Mouse (Mus musculus) central nervous system, embryonic 11.5 days (tissue): Measurements from ENCODE around the gene Rnf126. TPM values are rescaled to one million over a fixed set of nuclear protein-coding genes. Genes with fewer than 3 reads are reported as not detected.

Experiments
- polyA plus RNA-seq: library from polyadenylated mRNA; depleted of rRNA; stranded (reverse); fragments of >200 nt; gene quantifications from 2 replicates; pipeline ENCODE4 v1.2.3, GENCODE M21; 2012; rRNA removed

The Rnf126 gene
- polyA plus RNA-seq: 122 and 132 TPM in 2 replicates

DNA sequence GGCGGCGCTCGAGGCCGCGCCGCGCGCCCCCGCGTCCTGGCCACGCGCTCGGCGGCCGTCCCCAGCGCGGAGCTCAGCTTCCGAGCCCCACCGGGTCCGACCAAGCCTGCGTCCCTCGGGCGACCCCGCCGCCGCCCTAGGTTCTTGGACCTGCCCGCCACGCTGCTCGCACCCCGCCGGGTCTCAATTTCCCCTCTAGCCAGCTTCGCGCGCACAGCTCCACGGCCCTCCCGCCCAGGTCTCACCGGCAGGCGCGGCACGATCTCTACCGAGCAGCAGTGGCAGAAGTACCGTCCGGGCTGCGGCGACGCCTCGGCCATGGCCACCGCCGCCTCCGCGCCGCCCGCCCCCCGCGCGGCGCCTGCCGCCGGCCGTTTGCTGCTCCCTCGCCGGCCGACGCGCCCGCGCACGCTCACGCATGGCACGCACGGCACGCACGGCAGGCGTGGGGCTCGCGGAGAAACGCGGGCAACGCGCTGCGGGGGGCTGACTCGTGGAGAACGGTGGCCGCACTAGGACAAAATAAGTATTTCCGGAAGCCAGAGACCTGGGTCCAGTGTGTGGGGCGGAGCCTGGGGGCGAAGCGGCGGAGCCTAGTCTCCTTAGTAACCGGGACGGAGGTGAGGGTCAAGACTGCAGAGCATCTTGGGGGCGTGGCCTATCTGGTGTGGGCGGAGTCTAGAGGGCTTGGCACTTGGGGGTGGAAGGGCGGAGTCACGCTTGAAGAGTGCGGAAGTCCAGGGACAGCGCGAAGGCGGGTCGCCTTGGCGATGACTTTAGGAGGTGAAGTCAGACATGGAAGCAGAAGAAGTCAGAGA lies at the start of gene Rnf126:
TSS of gene Rnf126 (minus strand) at position 445 of the 818 bp plus-strand sequence.

DNA sequence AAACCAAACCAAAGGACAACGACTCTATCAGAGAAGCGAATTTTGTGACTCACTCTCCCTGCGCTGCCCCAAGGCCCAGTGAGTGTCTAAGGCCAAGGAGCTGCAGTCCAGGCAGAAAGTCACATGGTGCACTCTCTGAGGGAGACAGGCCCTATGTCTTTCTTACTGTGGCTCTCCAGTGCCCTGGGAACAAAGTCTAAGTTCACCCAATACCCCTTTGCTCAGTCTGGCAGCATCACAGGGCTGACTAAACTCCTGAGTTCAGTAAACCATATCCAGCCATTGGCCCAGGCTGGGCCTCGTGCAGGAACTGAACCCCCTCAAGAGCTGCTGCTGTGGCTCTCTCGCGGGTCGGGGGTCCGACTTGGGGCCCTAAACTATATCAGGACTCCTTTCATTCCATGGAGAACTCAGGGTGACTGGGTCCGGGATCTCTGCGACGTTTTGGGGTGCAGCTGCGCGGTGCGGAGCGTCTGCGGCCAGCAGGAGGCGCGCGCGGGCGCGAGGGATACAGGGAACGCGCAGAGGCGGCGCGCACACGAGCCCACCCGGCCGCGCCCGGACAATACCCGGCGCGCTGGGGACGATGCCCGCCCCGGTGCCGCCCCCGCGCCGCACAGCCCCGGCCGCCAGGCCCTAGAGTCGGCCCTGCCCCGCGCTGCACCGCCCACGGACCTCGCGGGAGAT lies 26.4 kb upstream of the Rnf126 start, which contains the start of gene Palm:
TSS of gene Palm (plus strand) at position 522 of the 687 bp plus-strand sequence.

DNA sequence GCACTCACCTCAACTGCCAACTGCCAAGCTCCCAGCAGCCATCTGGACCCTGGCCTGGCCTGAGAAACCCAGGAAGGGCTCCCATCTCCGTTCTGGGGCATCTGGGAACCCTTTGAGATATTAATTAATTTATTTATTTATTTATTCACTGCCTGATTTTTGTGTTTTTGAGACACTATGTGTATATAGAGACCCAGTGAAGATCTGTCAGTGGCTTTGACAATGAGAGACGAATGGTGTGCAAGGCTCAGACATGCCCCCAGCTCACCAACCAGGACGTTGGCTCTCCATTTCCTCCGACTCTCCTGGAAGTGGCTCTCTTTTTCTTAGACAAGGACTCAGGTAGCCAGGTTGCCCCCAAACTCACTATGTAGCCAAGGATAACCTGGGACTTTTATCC lies 24.1 kb upstream of the Rnf126 start, which contains the start of gene Prss57:
TSS of gene Prss57 (minus strand) at position 101 of the 400 bp plus-strand sequence.

DNA sequence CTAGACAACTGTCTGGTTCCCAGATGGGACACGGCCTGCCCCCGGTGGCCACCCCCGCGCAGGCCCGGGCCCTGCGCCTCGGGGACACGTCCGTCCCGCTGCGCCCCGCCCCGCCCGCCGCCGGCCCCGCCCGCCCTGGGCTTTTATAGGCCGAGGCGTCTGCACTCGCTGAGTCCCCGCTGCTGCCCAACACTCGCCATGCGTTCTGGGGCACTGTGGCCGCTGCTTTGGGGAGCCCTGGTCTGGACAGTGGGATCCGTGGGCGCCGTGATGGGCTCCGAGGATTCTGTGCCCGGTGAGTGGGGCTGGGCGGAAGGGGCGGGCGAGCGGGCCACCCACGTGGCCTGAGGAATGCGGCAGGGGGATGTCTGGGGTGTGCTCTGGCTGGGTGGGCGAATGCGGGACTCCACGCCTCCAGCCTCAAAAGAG lies 10.4 kb upstream of the Rnf126 start, which contains the start of gene Fstl3:
TSS of gene Fstl3 (plus strand) at position 170 of the 429 bp plus-strand sequence.

DNA sequence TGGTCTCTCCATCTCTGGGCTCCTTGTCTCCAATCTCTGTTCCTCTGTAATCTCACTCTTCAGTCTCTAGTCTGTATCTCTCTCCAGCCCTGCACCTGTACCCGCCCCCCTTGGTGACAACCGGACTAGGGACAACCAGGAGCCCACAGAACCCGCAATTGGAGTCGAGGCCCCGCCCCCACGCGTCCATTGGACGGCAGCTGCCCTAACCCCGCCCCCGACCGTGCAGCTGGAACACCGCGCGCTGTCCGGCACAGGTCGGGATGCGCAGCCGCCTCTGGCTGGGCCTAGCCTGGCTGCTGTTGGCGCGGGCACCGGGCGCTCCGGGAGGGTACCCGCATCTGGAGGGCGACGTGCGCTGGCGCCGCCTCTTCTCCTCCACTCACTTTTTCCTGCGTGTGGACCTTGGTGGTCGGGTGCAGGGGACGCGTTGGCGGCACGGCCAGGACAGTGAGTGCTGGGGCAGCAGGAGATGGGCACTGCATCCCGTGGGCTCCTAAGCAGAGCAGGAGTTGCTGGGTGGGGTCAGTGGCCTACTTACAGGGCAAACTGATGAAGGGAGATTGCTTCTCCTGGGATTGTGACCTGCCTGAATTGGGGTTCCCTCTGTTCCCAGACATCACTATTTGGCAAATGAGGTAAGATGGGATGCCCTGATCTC lies 11.8 kb downstream of the Rnf126 start, which contains the start of gene Fgf22:
TSS of gene Fgf22 (plus strand) at position 221 of the 661 bp plus-strand sequence.

DNA sequence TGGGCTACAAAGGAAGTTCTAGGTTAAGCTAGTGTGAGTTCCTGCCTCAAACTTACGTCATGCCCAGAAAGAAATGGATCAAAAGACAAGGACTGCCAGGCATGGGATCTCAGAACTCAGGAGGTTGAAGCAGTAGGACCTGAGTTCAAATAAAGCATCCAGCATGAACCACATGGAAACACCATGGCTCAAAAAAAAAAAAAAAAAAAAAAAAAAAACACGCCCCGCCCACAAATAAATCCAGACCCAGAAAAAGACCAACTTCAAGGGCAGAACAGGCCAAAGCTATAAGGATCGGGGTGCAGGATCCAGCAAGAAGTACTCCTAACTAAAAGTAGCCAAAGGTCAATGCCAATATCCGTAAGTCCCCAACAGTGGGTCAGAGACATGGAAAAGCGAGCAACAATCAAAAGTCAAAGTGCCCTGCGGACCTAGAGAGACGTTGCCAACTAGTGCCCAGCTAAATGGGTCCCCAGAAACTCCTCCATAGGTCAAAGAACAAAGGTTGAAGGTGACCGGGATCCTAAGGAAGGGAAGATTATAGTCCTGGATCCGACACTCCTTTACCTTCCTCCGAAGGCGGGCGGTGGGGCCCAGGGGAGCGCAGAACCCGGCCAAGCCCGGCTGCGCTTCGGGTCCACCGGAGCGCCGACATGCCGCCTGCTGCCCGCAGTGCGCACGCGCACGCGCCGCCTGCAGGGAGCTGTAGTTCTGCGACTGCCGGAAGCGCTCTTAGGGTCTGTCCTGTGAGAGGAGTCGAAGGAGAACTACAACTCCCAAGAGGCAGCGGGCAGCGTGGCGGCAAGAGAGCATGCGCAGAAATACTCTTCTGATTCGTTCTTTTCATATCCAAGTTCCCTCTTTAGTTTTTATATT lies 20.6 kb downstream of the Rnf126 start, which contains the start of gene Polrmt:
TSS of gene Polrmt (minus strand) at position 684 of the 876 bp plus-strand sequence.

DNA sequence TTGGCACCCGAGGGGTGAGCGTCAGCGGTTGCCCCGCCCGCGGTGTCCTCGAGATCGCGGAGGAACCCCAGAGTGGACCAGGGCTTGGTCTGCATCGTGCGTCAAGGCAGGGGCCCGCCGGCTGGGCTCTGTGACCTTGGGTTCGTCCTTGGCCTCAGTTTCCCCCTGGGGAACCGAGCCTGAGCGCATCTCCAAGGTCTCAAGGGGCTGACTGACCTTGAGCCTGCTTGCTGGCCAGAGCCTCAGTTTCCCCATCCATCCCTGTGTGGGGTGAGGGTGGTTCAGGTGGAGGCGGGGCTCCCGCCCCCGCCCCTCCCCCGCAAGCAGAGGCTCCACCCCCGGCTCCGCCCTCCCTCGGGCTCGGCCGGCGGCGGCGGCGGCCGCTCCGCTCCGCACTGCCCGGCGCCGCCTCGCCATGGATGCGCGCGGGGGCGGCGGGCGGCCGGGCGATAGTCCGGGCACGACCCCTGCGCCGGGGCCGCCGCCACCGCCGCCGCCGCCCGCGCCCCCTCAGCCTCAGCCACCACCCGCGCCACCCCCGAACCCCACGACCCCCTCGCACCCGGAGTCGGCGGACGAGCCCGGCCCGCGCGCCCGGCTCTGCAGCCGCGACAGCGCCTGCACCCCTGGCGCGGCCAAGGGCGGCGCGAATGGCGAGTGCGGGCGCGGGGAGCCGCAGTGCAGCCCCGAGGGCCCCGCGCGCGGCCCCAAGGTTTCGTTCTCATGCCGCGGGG lies 50.3 kb downstream of the Rnf126 start, which contains the start of gene Hcn2:
TSS of gene Hcn2 (plus strand) at position 381 of the 734 bp plus-strand sequence.

Other genes starting within 250 kb of the Rnf126 start
- gene Plpp2, start 233.2 kb downstream of the Rnf126 start, polyA plus RNA-seq: 5.5 and 10.1 TPM in 2 replicates
- 120 and 122 TPM in 2 replicates for gene Mier2, start 211.8 kb downstream of the Rnf126 start, polyA plus RNA-seq
- not detected in 2 replicates for gene Theg, start 179.6 kb downstream of the Rnf126 start, polyA plus RNA-seq
- 1.3 and 1.4 TPM in 2 replicates for gene C2cd4c, start 152.9 kb downstream of the Rnf126 start, polyA plus RNA-seq
- 29.5 and 34.5 TPM in 2 replicates for gene Shc2, start 129.0 kb downstream of the Rnf126 start, polyA plus RNA-seq
- not detected in 2 replicates for gene Odf3l2, start 121.2 kb downstream of the Rnf126 start, polyA plus RNA-seq
- 0.50 and 2.5 TPM in 2 replicates for gene Madcam1, start 102.4 kb downstream of the Rnf126 start, polyA plus RNA-seq
- 47.9 and 61.7 TPM in 2 replicates for gene Tpgs1, start 97.6 kb downstream of the Rnf126 start, polyA plus RNA-seq
- 177 and 195 TPM in 2 replicates for gene Cdc34, start 84.8 kb downstream of the Rnf126 start, polyA plus RNA-seq
- gene Gzmm, start 77.9 kb downstream of the Rnf126 start, polyA plus RNA-seq: 0.81 and 1.5 TPM in 2 replicates
- 332 and 473 TPM in 2 replicates for gene Bsg, start 62.5 kb downstream of the Rnf126 start, polyA plus RNA-seq
- 1.0 and 1.2 TPM in 2 replicates for gene Hcn2, start 50.3 kb downstream of the Rnf126 start, polyA plus RNA-seq
- 51.6 and 58.3 TPM in 2 replicates for gene Polrmt, start 20.4 kb downstream of the Rnf126 start, polyA plus RNA-seq
- 0.08 and 0.26 TPM in 2 replicates for gene Fgf22, start 11.9 kb downstream of the Rnf126 start, polyA plus RNA-seq
- 1.00 and 2.3 TPM in 2 replicates for gene Fstl3, start 10.3 kb upstream of the Rnf126 start, polyA plus RNA-seq
- 0.08 and 0.16 TPM in 2 replicates for gene Prss57, start 24.0 kb upstream of the Rnf126 start, polyA plus RNA-seq
- gene Palm, start 26.6 kb upstream of the Rnf126 start, polyA plus RNA-seq: 98.3 and 130 TPM in 2 replicates
- gene Misp, start 54.0 kb upstream of the Rnf126 start, polyA plus RNA-seq: 0.64 and 0.96 TPM in 2 replicates
- gene Ptbp1, start 87.5 kb upstream of the Rnf126 start, polyA plus RNA-seq: 162 and 407 TPM in 2 replicates
- 15.3 and 15.8 TPM in 2 replicates for gene Prtn3, start 107.5 kb upstream of the Rnf126 start, polyA plus RNA-seq
- gene Plppr3, start 107.7 kb upstream of the Rnf126 start, polyA plus RNA-seq: 256 and 339 TPM in 2 replicates
- gene Elane, start 119.3 kb upstream of the Rnf126 start, polyA plus RNA-seq: 0.43 and 0.54 TPM in 2 replicates
- 0.09 and 0.50 TPM in 2 replicates for gene Cfd, start 123.9 kb upstream of the Rnf126 start, polyA plus RNA-seq
- gene Med16, start 142.0 kb upstream of the Rnf126 start, polyA plus RNA-seq: 47.8 and 59.6 TPM in 2 replicates
- gene Gm26602, start 143.9 kb upstream of the Rnf126 start, polyA plus RNA-seq: not detected in 2 replicates
- gene Kiss1r, start 150.0 kb upstream of the Rnf126 start, polyA plus RNA-seq: 1.2 and 1.3 TPM in 2 replicates
- gene R3hdm4, start 154.3 kb upstream of the Rnf126 start, polyA plus RNA-seq: 110 and 123 TPM in 2 replicates
- 11.1 and 12.1 TPM in 2 replicates for gene Arid3a, start 160.1 kb upstream of the Rnf126 start, polyA plus RNA-seq
- 40.0 and 55.7 TPM in 2 replicates for gene Wdr18, start 193.2 kb upstream of the Rnf126 start, polyA plus RNA-seq
- gene Grin3b, start 203.8 kb upstream of the Rnf126 start, polyA plus RNA-seq: 0.28 and 0.39 TPM in 2 replicates
- gene Tmem259, start 217.4 kb upstream of the Rnf126 start, polyA plus RNA-seq: 120 and 158 TPM in 2 replicates
- 66.5 and 128 TPM in 2 replicates for gene Cnn2, start 221.6 kb upstream of the Rnf126 start, polyA plus RNA-seq
- 7.7 and 7.9 TPM in 2 replicates for gene Abca7, start 229.5 kb upstream of the Rnf126 start, polyA plus RNA-seq
- 12.5 and 14.7 TPM in 2 replicates for gene Arhgap45, start 249.7 kb upstream of the Rnf126 start, polyA plus RNA-seq